In genomic region chr4:35561303-35561702, GRCm38 (mm10) we compare ENCODE assay signal across 13 mouse cellular contexts.
"Had no signal": no experiment of that assay in that cellular context is flagged by ENCODE, and none has a peak within 500 bp of the region (broad histone marks: within the 10 kb centered on the region; RNA-seq: fewer than 3 reads in every experiment).

No protein-coding gene starts in this region.

- H3K9ac ChIP-seq: intestine, embryonic 15.5 days; liver, embryonic 13.5 days; midbrain, embryonic 12.5 days had no signal

- H3K27ac ChIP-seq: intestine, embryonic 15.5 days; left cerebral cortex, adult 2 months; liver, embryonic 13.5 days; midbrain, embryonic 12.5 days had no signal

- H3K27me3 ChIP-seq: intestine, embryonic 15.5 days; liver, embryonic 13.5 days; midbrain, embryonic 12.5 days had no signal

- DNase-seq: kidney, adult 11 months; kidney, postnatal 36 days; layer of hippocampus, postnatal 36 days; liver, embryonic 13.5 days; lung, adult 2 months; lung, postnatal 14 days; lung, postnatal 4 days; thymus, adult 18-20 months; thymus, postnatal 25 days had no signal

- H3K4me1 ChIP-seq: intestine, embryonic 15.5 days; liver, embryonic 13.5 days; midbrain, embryonic 12.5 days had no signal

- H3K4me3 ChIP-seq: intestine, embryonic 15.5 days; left cerebral cortex, adult 2 months; liver, embryonic 13.5 days; midbrain, embryonic 12.5 days had no signal

- ATAC-seq: intestine, embryonic 15.5 days; midbrain, embryonic 16.5 days had no signal

- H3K4me2 ChIP-seq: intestine, embryonic 15.5 days; liver, embryonic 13.5 days; midbrain, embryonic 12.5 days had no signal

- H3K9me3 ChIP-seq: intestine, embryonic 15.5 days; liver, embryonic 13.5 days; midbrain, embryonic 12.5 days had no signal

- H3K36me3 ChIP-seq: intestine, embryonic 15.5 days; liver, embryonic 13.5 days; midbrain, embryonic 12.5 days had no signal
